Mouse (Mus musculus) ES-Bruce4 (cell line): ENCODE data around the gene 2610528J11Rik. TPM values are rescaled to one million over a fixed set of nuclear protein-coding genes. Genes with fewer than 3 reads are reported as not detected.
A peak's percentile ranks its signal among the peaks of the same experiment; 100 is the strongest.
"Not testable (repeated sequence)": the region's sequence is repeated elsewhere in the genome, so short reads cannot be mapped to it uniquely, and the experiment has no call there.

Source experiments
- H3K27ac ChIP-seq: 2 replicates; pipeline ENCODE4 v1.5.1; 2012; ENCODE audit warnings: low read length, inconsistent platforms; ENCODE audit not compliant: insufficient read depth
- H3K27me3 ChIP-seq: 2 replicates; pipeline ENCODE4 v1.6.1; 2012; ENCODE audit warnings: mild to moderate bottlenecking, low read length, inconsistent platforms; ENCODE audit not compliant: control insufficient read depth, poor library complexity, insufficient read depth, severe bottlenecking
- H3K36me3 ChIP-seq: 2 replicates; pipeline ENCODE4 v1.6.1; 2012; ENCODE audit warnings: inconsistent platforms, mild to moderate bottlenecking, low read length, moderate library complexity; ENCODE audit not compliant: control insufficient read depth, poor library complexity, insufficient read depth, severe bottlenecking
- H3K4me1 ChIP-seq: one replicate; pipeline ENCODE4 v1.8.1; 2011; ENCODE audit warnings: low read length; ENCODE audit not compliant: control insufficient read depth, insufficient read depth
- H3K4me3 ChIP-seq: 2 replicates; pipeline ENCODE4 v1.5.1; 2011; ENCODE audit warnings: low read depth, mild to moderate bottlenecking, low read length
- H3K9ac ChIP-seq: 2 replicates; pipeline ENCODE4 v1.6.1; 2012; ENCODE audit warnings: low read depth, mild to moderate bottlenecking, inconsistent platforms; ENCODE audit not compliant: poor library complexity, severe bottlenecking
- H3K9me3 ChIP-seq: replicated peaks from 2 replicates; pipeline ENCODE4 v1.6.1; 2012; ENCODE audit warnings: mild to moderate bottlenecking, low read length, inconsistent platforms; ENCODE audit not compliant: control insufficient read depth, poor library complexity, insufficient read depth, severe bottlenecking
- CTCF ChIP-seq: IDR thresholded peaks from one replicate; pipeline ENCODE4 v1.8.1; 2011; ENCODE audit warnings: low read depth, low read length
- EP300 ChIP-seq: IDR thresholded peaks from 2 replicates; pipeline ENCODE4 v1.6.1; 2011; ENCODE audit warnings: low read depth, low read length; ENCODE audit not compliant: insufficient read depth
- POLR2A ChIP-seq: IDR thresholded peaks from one replicate; pipeline ENCODE4 v1.8.1; 2011; ENCODE audit warnings: low read length; ENCODE audit not compliant: insufficient read depth
- polyA plus RNA-seq: library from polyadenylated mRNA; stranded (reverse); fragments of >200 nt; gene quantifications from 2 replicates; pipeline ENCODE4 v1.2.4, GENCODE M21; 2011; ENCODE audit warnings: low read depth; ENCODE audit not compliant: missing spikeins, insufficient read depth, insufficient read length

2610528J11Rik gene
- polyA plus RNA-seq, 1 experiment = 19.5 TPM

DNA sequence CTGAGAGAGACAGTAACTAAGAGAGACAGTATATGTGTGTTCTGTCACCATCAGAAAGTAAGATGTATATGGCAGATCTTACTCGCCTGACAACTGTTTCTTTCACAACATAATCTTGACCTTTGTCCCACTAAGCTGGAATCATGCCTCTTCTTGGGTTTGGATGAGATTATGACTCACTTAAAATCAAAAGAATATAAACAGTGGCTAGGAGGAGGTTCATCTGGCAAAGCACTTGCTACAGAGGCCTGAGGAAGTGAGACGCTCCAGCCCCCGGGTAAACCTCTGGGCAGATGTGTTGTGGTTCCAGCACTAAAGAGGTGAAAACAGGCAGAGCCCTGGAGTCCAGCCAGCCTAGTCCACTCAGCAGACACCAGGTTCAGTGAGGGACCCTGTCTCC lies 21.2 kb upstream of the 2610528J11Rik start:
- Histone ChIP-seq H3K4me3 (no peak overlapping the region), H3K4me1 (peaks cover 6% of the 10 kb centered on the region), H3K9ac (no peak overlapping the region), H3K36me3 (no peaks in the 10 kb centered on the region), H3K9me3 (no peaks in the 10 kb centered on the region), H3K27me3 (no peaks in the 10 kb centered on the region), H3K27ac (no peak overlapping the region)
- TF ChIP-seq EP300 = no peak
- TF ChIP-seq POLR2A = no peak
- no peak for TF ChIP-seq CTCF

DNA sequence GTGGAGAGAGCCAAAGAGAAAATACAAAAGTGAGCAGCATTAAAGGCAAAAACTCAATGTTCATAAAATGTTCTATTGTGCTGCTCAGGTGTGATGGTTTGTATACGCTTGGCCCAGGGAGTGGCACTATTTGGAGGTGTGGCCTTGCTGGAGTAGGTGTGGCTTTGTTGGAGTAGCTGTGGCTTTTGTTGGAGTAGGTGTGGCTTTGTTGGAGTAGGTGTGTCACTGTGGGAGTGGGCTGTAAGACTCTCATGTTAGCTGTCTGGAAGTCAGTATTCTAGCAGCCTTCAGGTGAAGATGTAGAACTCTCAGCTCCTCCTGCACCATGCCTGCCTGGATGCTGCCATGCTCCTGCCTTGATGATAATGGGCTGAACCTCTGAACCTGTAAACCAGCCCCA lies 19.6 kb upstream of the 2610528J11Rik start:
- H3K27me3 ChIP-seq, H3K4me1 ChIP-seq, H3K9ac ChIP-seq, H3K9me3 ChIP-seq, H3K27ac ChIP-seq, H3K4me3 ChIP-seq, H3K36me3 ChIP-seq: not testable (repeated sequence)

DNA sequence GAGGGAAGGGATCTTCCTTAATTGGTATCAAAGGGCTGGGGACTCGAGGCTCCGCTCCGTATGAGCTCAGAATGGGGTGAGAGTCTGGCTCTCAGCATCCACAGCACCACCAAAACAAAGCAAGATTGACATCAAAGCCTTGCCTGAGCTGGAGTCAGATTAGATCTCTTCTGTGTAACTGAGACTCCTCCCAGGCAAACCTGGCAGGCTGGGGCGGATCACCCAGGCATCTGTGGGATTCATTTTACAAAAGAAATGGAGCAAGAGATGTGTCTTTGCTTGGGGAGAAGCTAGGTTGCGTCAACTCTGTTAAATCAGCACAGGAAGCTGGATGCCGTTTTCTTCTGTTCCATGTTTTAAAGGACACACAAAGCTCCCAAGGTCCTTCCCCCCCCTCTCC lies 17.7 kb upstream of the 2610528J11Rik start:
- Histone ChIP-seq H3K4me3 (no peak overlapping the region), H3K27ac (peak overlapping the region; percentile 41), H3K36me3 (no peaks in the 10 kb centered on the region), H3K9me3 (no peaks in the 10 kb centered on the region), H3K27me3 (no peaks in the 10 kb centered on the region), H3K9ac (no peak overlapping the region), H3K4me1 (peaks cover 6% of the 10 kb centered on the region)
- TF ChIP-seq EP300 (0 out of 2 replicates have a peak, but pooled peaks have one; percentile 18), POLR2A (no peak)

DNA sequence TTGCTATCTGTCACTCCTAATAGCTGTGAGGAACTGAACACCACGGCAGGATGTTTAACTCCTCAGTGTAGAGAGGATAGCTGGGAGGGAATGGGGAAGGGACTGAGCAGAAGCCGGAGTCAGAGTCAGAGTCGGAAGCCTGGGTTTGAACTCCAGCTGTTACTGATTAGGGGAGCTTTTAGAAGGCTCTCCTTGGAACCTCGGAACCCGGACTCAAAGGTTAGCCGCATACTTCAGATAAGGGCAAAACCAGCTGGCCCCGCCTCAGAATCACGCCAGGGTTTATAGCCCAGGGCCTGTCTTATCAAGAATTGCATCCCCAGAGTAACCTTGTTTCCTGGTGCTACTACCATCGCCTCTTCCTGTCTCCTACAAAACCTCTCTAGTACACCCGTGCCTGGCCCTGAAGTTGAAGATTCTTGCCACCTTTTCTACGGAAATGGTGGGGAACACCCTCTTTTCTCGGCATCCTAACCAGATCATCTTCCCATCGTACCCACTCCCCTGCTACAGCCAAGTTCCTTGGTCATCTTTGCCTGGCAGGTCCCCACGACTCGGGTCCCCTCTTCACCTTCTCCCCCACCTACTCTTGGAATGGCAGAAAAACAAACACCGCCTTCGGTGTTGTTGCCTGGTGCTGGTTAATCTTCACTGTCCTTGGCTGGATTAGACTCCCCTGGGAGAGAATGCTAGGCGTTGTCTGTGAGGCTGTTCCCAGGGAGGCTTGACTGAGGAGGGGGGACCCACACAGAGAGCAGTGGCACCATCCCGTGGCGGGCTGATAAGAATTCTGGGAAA lies 9.9 kb upstream of the 2610528J11Rik start:
- Histone ChIP-seq H3K4me3 (peak overlapping the region; percentile 39), H3K9me3 (no peaks in the 10 kb centered on the region), H3K27me3 (no peaks in the 10 kb centered on the region), H3K4me1 (peaks cover 1% of the 10 kb centered on the region), H3K27ac (peak overlapping the region; percentile 51), H3K9ac (peak overlapping the region; percentile 23), H3K36me3 (no peaks in the 10 kb centered on the region)
- no peak for TF ChIP-seq EP300
- TF ChIP-seq CTCF = peak; percentile 4
- TF ChIP-seq POLR2A = no peak

DNA sequence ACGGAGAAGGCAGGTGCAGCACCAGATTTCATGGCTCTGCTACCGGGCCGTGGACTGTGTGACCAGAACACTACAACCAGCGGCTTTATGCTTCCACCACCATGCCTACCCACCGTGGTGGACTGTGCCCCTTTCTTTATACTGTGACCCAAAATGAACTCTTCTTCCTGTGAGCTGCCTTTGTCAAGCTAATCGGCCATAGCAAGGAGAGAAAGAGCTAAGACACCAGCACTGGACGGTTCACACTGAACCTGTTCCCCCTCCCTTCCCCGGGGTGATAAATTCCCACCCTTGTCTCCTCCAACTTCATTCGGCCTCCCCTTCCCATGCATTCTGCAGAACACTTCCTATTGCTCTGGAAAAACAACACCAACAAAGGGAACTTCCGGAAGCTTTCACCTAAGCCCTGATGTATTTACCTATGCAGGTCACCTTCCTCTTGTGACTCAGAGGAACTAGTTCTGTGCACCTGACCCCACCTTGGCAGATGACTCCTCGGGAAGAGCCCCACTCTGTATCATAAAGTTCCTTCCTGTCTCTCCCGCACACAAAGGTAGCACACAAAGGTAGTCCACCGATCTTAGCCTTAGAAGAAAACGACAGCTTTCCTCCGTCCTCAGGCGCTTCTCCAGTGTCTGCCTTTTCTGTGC lies 9.2 kb upstream of the 2610528J11Rik start:
- H3K27me3 ChIP-seq = no peaks in the 10 kb centered on the region

DNA sequence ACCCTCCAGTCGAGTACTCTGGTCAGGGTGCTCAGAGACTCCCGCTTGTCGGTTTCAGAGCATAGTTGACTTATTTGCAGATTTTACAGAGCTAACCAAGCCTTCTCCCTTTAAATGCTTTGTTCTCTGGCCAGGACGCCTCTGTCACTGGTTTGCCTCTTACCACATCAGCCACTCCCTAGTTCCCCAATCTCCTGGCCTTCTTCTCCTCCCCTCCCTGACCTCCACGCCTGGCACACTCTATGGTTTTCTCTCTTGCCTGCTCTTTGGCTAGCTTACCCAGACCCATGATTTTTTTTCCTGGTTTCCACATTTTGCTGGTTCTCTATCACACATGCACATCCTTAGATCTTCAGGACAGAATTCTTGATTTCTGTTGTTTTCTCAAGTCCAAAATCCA lies 8.6 kb upstream of the 2610528J11Rik start:
- Histone ChIP-seq H3K9me3 (no peaks in the 10 kb centered on the region), H3K36me3 (no peaks in the 10 kb centered on the region), H3K4me3 (no peak overlapping the region), H3K27ac (peak overlapping the region; percentile 79), H3K9ac (0 out of 2 replicates have a peak overlapping the region, but pooled peaks have one; percentile 15), H3K4me1 (peaks cover 1% of the 10 kb centered on the region), H3K27me3 (no peaks in the 10 kb centered on the region)
- TF ChIP-seq POLR2A (no peak), CTCF (no peak), EP300 (no peak)

More for the DNA sequence above, 9.2 kb upstream of the 2610528J11Rik start:
- Histone ChIP-seq H3K36me3 (no peaks in the 10 kb centered on the region), H3K27ac (peak overlapping the region; percentile 79), H3K4me3 (peak overlapping the region; percentile 39), H3K4me1 (peaks cover 1% of the 10 kb centered on the region), H3K9ac (peak overlapping the region; percentile 23), H3K9me3 (no peaks in the 10 kb centered on the region)
- TF ChIP-seq EP300 (peak; percentile 94), CTCF (no peak), POLR2A (no peak)
